Mouse (Mus musculus): ENCODE measurements at regions not wholly inside any gene's neighbourhood (a gene's known extent, or its start where the extent isn't known, plus 50 kb on each side); places are given as distances from the start of the nearest gene placed in this dataset.
"Not testable (repeated sequence)": the region's sequence is repeated elsewhere in the genome, so short reads cannot be mapped to it uniquely, and the experiment has no call there.

DNA sequence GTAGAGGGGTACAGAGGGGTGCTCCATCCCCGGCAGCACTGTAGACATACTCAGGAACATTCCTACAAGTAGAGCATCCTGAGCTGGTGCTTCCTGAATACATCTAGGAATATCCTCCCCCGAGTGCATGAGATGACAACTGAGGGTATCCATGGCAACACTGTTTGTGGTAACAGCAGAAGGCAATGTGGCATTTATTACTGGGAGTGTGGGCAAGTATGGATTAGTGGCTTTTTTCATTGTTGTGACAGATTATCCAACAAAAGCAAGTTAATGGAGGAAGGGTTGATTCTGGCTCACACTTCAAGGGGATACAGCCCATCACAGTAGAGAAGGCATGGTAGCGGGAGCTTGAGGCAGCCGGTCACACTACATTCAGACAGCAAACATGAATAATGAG is 114.0 kb upstream of the Nxpe4 start:
- DNase-seq (ENCODE audit: low read depth, low spot score): no peak

DNA sequence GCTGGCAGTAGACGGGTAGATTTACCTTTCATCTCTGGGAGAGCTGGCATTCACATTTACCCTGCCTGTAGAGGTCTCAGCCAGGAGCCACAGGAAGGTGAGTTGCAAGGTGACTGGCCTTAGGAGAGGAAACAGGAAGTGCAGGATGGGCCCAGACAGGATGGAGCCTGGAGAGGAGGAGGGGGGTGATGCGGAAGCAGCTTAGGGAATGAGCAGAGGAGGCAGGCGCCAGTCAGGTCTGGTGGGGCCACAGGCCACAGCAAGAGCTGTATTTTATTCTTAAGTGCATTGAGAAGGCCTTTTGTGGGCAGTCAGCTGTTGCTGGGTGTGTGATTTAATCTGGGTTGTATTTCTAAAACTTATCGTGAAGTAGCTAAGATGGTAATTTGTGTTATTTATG is 108.2 kb upstream of the Nxpe4 start:
- DNase-seq (ENCODE audit: low read depth, low spot score): no peak

DNA sequence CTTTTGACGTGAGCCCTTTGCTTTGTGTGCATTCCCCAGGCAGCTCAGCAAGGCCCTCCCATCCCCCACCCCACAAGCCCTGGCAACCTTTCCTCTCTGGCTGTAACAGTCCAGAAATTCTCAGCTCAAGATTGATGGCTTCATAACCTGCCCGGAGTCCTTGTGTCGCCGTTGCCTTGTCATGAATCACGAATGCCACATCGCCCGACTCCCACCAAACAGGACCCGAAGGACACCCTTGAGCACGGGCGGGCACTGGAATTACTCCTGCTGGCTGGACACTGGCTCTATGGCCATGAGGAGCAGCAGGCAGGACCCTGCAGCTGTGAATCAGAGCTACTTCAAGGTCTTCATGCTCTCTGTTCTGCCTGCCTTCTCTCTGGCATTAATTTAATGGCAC is 106.6 kb upstream of the Nxpe4 start:
- no peak for DNase-seq (ENCODE audit: low read depth, low spot score)

DNA sequence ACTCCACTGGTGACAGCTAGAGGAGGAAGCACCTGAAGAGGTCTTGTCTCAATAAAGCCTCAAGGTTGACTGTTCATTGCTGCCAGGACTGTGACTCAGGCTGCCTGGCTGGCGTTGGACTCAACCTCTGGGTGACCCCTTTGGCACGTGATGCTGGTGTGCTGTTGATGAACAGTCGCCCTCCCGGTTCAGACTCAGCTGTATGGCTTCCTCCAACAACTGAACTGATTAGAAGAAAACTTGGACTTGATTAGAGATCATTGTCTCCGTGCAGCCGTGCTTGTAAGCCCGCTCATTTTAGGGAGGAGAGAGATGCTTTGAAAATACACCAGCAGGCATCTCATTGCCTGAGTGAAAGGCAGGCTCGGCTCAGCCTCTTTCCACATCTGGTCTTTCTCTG is 103.2 kb upstream of the Nxpe4 start:
- DNase-seq (ENCODE audit: low read depth, low spot score): no peak

DNA sequence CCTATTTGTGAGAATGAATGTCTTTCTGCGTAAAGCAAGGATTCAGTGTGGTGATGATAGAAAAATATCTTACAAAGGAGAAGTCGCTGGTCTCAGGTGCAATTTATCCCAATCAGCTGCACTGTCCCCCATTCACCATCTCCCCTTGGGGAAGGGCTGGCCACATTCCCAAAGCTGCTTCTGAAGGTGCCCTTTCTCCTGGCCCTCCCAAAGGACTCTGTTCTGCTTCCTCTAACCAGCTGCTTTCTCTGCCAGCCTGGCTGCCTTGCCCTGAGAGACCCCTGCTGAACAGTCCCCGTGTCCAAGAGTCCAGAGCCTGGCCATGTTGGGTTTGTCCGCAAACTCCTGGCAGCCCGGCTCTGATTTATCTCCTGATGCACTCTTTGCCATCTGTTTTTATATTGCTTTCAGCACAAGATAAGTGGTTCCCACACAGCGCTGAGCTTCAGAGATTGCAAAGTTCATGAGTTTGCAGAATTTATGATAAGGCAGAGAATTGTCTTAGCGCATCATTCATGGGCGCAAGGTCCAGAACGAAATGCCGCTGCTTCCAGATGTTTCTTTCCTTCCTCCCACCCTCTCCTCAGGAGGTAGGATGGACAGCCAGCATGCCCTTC is 102.2 kb upstream of the Nxpe4 start:
- no peak for DNase-seq (ENCODE audit: low read depth, low spot score)

DNA sequence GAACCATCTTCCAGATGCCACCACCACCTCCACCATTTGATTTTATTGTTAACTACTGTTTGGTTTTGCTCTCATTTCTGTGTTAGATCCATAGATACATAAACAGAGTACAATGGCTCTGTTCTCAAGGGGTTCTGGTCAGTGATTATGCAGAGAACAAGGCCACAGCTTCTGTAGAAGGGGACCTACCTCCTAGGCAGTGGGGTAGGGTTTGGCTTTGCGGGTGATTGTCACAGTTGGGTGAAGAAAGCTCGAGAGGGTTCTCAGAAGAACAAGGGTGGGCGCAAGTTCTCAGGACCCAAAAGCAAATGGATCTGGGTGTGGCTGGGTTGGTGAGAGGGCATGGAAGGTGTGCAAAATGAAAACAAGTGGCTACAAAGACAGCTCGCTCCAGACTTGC is 100.8 kb upstream of the Nxpe4 start:
- no peak for DNase-seq (ENCODE audit: low read depth, low spot score)

DNA sequence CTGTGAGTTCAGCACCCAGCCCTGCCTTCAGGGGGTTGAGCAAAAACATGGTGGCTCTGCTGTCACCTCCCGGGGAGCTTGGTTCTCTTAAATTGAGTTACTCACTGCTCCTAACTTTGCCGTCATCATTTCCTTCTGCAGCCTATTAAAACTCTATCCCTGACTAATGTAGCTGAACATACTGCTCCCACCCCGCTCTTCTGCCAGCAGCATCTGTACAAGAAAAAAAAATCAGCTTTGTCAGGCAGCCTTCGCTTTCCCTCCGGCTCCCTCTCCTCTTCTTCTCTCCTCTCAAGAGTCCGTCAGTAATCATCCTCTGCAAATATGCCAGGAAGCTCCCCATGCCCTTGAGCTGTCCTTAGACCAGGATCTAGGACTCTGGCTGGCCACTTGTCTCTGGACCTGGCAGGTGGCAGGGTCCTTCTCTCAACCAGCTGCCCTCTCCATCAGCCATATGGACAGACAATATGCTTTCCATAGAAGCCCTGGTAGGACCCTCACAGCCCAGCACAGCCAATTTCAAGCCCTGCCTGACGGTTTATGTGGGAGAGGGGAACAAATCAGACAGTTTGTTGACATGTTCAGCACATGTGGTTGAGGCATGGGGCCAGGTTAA is 95.0 kb upstream of the Nxpe4 start:
- no peak for DNase-seq (ENCODE audit: low read depth, low spot score)

DNA sequence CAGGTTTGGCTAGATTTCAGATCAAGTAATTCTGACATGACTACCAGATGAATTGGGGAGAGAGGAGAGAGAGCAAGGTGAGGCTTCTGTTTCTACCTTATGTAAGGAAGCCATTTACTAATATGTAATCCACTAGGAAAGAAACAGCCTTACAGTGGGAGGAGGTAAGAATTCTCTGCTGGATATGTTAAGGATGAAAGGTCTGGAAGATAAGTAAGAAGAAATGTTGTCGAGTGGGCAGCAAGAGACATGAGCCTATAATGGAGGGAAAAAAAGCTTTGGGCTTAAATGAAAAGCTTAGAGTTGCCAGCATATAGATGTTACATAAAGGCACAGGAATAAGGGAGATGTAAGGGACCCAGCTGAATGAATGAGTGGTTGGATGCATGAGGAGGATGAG is 89.2 kb upstream of the Nxpe4 start:
- no peak for DNase-seq (ENCODE audit: low read depth, low spot score)

DNA sequence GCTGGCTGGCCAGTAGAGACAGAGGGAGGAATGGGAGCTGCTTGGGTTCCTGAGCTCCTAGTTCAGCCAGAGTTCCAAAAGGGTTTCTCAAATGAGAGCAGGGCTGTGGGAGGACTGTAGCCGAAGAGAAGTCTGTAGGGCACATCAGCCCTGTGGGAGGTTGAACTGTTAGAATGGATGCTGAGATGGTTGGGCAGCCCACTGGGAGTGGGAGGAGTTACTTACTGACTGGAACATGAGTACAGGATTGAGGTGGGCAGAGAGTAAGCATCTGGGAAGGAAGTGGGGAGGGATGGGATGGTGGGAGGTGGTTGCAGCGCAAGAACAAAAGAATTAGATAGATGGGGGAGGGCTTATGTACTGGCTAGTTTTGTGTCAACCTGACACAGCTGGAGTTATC is 88.7 kb upstream of the Nxpe4 start:
- DNase-seq (ENCODE audit: low read depth, low spot score): no peak

DNA sequence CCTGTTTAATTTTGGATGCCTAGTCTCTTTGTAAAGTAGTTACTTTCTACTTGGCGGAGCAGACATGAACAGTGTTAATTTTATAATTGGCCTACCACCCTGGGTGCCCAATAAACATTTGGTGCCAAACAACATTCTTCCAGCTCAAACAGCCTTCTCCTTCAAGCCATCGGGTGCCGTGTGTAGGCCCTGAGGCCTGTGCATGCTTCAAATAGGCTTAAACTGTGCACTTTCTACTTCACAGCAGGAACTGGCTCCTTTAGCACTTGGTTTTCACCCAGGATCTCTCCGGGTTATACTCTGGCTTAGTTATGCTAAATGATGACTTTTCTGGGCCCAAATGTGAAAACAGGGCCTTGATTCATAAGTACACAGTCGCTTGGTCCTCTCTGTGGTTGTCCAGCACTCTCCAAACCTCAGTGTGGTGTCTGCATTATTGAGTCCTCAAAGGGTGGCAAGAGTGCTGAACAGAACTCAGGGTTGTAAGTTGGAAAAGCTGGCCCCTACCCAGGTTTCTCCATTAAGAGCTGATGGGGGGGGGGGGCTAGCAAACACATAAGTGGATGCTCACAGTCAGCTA is 86.1 kb upstream of the Nxpe4 start:
- no peak for DNase-seq (ENCODE audit: low read depth, low spot score)

DNA sequence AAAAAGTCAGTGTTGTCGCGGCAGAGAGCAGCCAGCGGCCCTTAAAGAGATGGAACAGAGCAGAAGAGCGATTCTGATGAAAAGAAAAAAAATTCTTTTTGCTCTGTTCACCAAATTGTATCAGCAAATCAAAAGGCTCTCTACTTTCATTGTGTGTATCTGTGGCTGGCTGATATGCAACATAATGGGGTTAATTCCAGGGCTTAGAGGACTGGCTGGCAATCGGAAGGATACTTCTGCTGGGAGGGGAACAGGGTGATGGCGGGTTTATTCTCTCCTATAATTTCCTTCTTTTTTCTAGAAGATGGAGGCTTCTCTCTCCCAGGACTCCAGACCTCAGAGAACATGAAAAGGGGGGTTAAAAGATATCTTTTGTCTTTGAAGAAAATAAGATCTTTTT is 79.4 kb upstream of the Nxpe4 start:
- no peak for DNase-seq (ENCODE audit: low read depth, low spot score)

DNA sequence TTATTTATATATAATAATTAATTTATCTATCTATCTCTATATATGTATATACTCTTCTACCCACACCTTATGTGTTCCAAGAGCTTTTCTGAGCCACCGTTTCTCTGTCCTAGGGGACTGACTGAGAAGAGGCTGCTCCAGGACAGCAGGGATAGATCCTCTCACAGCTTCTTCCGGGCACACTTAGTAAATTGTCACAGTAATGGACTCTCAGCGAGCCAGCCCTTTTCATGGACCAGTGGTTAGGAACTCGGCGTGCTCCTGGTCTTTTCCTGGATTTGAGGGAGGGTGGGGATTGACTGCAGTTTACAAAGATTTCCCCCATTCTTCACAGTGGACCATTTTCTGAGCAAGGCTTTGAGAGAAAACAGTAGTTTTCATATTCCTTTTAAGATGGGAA is 77.6 kb upstream of the Nxpe4 start:
- not testable (repeated sequence) for DNase-seq (ENCODE audit: low read depth, low spot score)

DNA sequence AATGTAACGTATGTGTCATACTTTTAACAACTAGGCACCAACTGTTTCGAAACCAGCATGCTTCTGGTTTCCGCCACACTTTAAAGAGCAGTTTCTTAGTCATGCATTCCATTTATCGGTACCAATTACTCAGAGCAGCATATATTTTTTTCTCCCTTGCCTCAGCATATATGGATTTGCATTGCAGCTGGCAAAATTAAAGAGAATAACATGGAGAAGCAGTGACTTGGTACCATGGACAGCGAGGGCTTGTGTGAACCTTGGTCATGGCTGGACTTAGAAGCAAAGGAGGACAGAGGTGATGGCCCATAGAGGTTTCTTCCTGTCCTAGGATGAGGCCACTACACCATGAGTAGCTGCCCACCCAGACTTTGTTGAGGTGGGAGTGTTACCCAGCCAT is 72.2 kb upstream of the Nxpe4 start:
- no peak for DNase-seq (ENCODE audit: low read depth, low spot score)

DNA sequence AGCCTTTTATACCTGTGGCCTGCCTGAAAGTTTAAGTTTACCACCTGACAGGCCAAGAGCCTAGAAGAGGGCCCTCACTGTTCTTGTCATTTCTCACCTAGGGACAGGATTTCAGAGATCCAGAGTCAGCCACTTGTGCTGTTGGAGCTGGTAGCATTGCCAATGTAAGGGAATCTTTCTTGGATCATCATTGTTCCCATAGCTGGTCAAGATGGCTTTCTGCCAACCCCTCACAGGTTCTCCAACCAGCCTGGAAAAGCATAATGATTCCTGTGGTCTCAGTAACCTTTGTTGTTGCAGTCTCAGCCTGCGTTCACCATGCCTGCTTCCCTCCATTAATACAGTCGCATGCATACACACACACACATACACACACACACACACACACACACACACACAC is 67.1 kb upstream of the Nxpe4 start:
- DNase-seq (ENCODE audit: low read depth, low spot score): no peak

DNA sequence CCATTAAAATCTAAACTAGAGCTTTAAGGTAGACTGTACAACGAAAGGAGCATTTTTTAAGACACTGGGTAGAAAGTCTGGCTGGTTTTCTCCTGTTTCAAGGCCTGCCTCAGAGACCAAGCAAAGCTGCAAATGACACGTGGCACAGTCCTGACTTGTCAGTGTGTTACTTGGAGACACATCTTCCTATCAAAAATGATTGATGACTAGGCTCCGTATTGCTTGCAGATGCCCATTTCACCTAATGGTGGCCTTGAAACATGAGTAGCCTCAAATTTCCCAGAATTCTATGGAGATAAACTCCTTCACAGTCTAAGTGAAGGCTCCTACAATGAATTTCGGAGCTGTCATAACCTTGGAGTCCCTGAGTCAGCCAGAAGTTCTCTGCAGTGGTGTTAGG is 62.0 kb upstream of the Nxpe4 start:
- no peak for DNase-seq (ENCODE audit: low read depth, low spot score)

DNA sequence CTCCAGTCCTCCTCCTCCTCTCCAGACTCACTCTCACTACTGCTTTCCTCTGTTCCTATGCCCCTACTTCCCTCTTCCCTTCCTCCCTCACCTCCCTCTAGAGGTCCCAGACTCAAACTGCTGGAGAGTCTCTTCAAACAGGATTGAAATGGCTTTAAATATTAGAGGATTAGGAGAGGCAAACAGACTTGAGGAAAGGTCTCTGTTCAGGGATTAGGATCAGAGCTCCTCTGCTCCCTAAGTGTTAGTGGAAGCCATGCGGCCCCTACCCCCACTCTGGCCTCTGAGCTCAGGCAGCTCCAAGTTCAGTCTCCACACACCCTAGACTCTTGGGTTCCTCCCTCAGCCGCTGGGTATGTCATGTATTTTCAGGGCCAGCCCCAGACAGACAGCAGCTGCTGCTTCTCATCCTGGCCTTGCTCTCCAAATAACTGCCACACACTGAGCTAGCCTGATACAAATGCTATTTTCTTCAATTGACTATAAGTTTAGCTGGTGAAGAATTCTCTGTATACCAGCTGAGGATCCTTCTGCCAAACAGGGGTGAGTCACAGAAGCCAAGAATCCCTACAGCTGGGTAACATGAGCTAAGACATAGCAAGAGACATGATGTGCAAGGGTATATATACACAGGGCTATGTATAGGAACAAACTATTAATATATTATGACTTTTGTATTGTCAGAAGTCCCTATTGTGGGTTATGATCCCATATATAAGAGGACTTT is 55.2 kb upstream of the Nxpe4 start:
- DNase-seq (ENCODE audit: low read depth, low spot score): no peak

DNA sequence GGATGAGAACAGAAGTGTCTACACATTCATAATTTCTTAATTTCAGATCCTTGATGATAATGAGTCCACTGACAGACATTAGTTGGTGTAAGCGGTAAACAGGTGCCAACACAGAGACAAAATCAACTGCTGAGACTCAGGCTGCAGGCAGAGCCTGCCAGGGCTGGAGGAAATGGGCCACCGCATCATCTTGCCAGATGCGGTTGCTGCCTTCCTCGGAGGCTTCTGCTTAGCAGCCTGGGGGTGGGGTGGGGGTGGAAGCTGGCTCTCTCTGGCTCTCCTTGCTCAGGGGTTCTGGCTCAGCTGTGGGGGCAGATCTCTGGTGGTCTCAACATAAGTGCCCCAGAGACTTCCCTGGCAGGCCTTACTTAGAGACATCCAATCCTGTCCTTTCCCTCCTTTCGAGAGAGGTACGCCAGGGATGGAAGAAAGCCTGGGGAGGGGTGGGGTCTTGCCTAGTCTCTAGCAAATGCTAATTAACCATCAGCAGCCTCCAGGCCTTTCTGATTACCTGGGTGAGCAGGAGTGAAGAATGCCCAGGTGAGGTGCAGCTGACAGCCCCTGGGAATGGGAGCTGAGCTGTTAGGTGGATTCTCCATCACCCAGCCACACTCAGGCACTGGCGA is 52.7 kb upstream of the Nxpe4 start:
- DNase-seq (ENCODE audit: low read depth, low spot score): peak; percentile 1

DNA sequence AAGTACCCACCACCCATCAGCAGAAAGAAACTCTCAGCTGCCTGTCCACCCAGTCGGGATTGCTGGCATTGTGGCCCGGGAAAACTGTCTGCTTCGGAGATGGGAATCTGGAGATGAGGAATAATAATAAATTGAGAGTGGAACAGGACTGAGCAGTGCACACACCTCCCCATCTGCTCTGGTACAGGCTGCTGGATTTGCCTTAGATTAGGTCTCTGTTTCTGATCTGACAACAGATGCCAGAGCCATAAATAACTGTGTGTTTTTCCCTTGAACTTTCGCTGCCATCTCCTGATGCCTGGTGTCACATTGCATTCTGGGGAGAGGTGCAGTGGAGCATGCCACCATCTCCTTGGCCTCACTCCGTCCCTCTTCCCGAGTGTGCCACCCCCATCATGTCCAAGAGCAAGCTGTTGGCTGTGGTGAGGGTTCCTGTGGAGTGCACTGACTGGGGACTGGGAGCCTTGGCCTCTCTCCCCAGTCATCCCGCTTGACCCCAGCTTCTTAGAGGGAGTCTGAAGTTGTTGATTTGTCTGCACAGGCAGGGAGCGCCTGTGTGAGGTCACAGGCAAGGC is 50.4 kb upstream of the Nxpe4 start:
- no peak for DNase-seq (ENCODE audit: low read depth, low spot score)
